Mouse (Mus musculus) lung, embryonic 14.5 days (tissue): ENCODE measurements around the gene Chrd. TPM values are rescaled to one million over a fixed set of nuclear protein-coding genes. Genes with fewer than 3 reads are reported as not detected.

Experiments used
- ATAC-seq: fragments of 200-750 bp; cut with Nextera tagmentation; 2 replicates; pipeline ENCODE4 v1.8.0; 2017; ENCODE audit warnings: mild to moderate bottlenecking, moderate TSS enrichment, moderate library complexity; ENCODE audit not compliant: insufficient read depth
- DNase-seq: peaks from one replicate; pipeline ENCODE4 v3.0.0-alpha.2; 2015
- H3K27ac ChIP-seq: fragments of 300-500 bp; sonication (generic); 2 replicates; pipeline ENCODE4 v1.5.1; 2014; ENCODE audit warnings: low read depth, mild to moderate bottlenecking, moderate library complexity
- H3K27me3 ChIP-seq: fragments of 300-500 bp; sonication (generic); 2 replicates; pipeline ENCODE4 v1.6.1; 2014; ENCODE audit warnings: low read length, control low read depth; ENCODE audit not compliant: insufficient read depth
- H3K36me3 ChIP-seq: fragments of 300-500 bp; sonication (generic); 2 replicates; pipeline ENCODE4 v1.6.1; 2014; ENCODE audit warnings: control low read depth; ENCODE audit not compliant: insufficient read depth
- H3K4me1 ChIP-seq: fragments of 300-500 bp; sonication (generic); 2 replicates; pipeline ENCODE4 v1.6.1; 2014; ENCODE audit warnings: antibody characterized with exemption, control low read depth; ENCODE audit not compliant: insufficient read depth
- H3K4me2 ChIP-seq: fragments of 300-500 bp; sonication (generic); 2 replicates; pipeline ENCODE4 v1.6.1; 2014; ENCODE audit warnings: mild to moderate bottlenecking
- H3K4me3 ChIP-seq: fragments of 300-500 bp; sonication (generic); 2 replicates; pipeline ENCODE4 v1.5.1; 2014; ENCODE audit warnings: low read depth, low read length
- H3K9ac ChIP-seq: fragments of 300-500 bp; sonication (generic); 2 replicates; pipeline ENCODE4 v1.6.1; 2014
- H3K9me3 ChIP-seq: fragments of 300-500 bp; sonication (generic); 2 replicates; pipeline ENCODE4 v1.6.1; 2016; ENCODE audit warnings: low read depth, low read length, control low read depth
- CTCF ChIP-seq: IDR thresholded peaks from 2 replicates; pipeline ENCODE4 v1.5.1; 2016; ENCODE audit warnings: antibody characterized with exemption, low read depth
- WGBS: fragments of 180-500 bp; shearing (Covaris S2); extraction: QIAGEN DNeasy Blood & Tissue Kit; methylation state at CpG from one replicate; pipeline ENCODE4 v1.1.7; 2014; 5-methylcytosine and 5-hydroxymethylcytosine counted together
- polyA plus RNA-seq: library from polyadenylated mRNA; unstranded; fragments of >200 nt; fragmentation: Nextera tagmentation; extraction: Ambion mirVana; gene quantifications from 2 replicates; pipeline ENCODE4 v1.2.1, GENCODE M21; 2014

The Chrd gene
- polyA plus RNA-seq, 1 experiment from 2014 or later = 4.8 TPM

DNA sequence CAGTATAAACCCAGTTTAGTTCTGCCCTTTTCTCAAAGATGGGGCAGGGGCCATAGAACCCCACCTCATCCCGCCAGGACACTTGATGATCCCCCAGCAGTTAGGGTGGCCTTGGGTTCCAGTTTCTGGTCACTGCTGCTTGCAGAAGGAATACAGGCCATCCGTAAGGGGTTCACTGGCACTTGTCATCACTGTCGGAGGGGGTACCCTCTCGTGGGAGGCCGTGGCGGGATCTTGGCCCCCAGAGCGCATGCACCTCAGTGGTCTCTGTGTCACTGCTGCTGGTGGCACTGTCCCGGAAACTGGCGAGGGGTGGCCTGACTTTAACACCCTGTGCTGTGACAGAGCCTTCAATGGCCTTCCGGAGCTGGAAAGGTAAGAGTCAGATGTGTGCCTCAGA is 29.9 kb upstream of the Chrd start:
- peaks cover 11% of the 10 kb centered on the region; the same call in 1 of the 2 replicates for H3K36me3 ChIP-seq
- no peak for TF ChIP-seq CTCF
- no peak for ATAC-seq
- no peak for DNase-seq
- H3K27ac ChIP-seq = no peak overlapping the region
- H3K4me2 ChIP-seq = no peak overlapping the region
- no peaks in the 10 kb centered on the region for H3K27me3 ChIP-seq
- H3K9ac ChIP-seq = no peak overlapping the region
- peaks cover 3% of the 10 kb centered on the region; the same call in 1 of the 2 replicates for H3K4me1 ChIP-seq
- no peaks in the 10 kb centered on the region for H3K9me3 ChIP-seq
- H3K4me3 ChIP-seq = no peak overlapping the region
- 91% methylated on average over 10 of the region's 10 CpGs for WGBS

DNA sequence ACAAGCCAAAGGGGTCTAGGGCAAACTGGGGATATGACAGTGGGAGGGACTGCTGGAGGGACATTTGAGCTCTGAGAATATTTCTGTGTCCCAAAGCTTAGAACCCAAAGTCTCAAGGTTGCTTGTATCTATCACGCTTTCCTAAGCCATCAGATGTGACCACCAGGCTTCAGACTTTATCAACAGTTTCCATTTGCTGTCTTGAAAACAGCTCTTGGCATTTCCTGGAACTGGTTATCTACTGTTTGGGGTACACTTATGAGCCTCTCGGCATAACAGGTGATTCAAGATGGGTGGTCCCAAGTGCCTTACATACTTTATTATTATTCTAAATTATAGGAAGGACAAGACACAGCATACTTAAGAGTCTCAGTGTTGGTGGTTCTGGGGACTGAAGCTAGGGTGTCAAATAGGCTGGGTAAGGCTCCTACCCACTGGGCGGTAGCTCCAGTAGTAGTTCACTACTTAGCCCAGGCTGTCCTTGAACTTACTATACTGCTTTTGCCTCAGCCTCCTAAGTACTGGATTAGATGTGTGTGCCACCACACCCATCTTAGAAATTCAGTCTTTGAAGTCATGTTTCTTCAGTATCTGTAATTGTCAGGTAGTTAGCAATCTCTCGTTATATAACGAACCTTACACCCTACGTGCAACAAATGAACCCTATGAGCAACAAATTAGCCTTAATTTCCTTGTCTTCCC is 29.1 kb upstream of the Chrd start:
- ATAC-seq (no peak), DNase-seq (no peak)
- no peak for TF ChIP-seq CTCF
- Histone ChIP-seq H3K36me3 (peaks cover 14% of the 10 kb centered on the region; the same call in 1 of the 2 replicates), H3K4me3 (no peak overlapping the region), H3K4me2 (no peak overlapping the region), H3K9me3 (no peaks in the 10 kb centered on the region), H3K9ac (no peak overlapping the region), H3K27ac (no peak overlapping the region; the same call in 1 of the 2 replicates), H3K27me3 (no peaks in the 10 kb centered on the region), H3K4me1 (peaks cover 3% of the 10 kb centered on the region; the same call in 1 of the 2 replicates)
- WGBS = 87% methylated on average over 6 of the region's 6 CpGs

DNA sequence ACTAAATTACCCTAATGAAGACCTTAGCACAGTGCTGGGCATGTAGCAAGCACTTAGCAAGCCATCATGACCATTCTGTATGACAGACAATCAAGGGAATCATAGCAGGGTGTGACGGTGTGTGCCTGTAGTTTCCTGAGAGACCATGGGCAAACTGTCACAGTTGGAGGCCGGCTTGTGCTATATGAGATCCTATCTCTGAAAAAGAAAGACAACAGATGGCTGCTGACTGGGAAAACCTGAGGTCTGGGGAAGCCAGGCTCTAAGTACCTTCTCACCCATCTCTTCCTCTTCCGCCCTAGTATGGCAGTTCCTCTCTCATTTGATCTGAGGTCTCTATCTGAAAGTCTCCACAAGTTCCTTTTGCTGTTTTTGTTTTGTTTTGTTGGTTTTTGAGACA is 27.1 kb upstream of the Chrd start:
- Histone ChIP-seq H3K4me3 (no peak overlapping the region), H3K9me3 (no peaks in the 10 kb centered on the region), H3K27ac (no peak overlapping the region), H3K4me1 (peaks cover 3% of the 10 kb centered on the region; the same call in 1 of the 2 replicates), H3K36me3 (peaks cover 20% of the 10 kb centered on the region; the same call in 1 of the 2 replicates), H3K4me2 (no peak overlapping the region), H3K9ac (no peak overlapping the region), H3K27me3 (no peaks in the 10 kb centered on the region)
- ATAC-seq = no peak
- no peak for TF ChIP-seq CTCF
- WGBS = 79% methylated on average over 3 of the region's 3 CpGs
- no peak for DNase-seq

DNA sequence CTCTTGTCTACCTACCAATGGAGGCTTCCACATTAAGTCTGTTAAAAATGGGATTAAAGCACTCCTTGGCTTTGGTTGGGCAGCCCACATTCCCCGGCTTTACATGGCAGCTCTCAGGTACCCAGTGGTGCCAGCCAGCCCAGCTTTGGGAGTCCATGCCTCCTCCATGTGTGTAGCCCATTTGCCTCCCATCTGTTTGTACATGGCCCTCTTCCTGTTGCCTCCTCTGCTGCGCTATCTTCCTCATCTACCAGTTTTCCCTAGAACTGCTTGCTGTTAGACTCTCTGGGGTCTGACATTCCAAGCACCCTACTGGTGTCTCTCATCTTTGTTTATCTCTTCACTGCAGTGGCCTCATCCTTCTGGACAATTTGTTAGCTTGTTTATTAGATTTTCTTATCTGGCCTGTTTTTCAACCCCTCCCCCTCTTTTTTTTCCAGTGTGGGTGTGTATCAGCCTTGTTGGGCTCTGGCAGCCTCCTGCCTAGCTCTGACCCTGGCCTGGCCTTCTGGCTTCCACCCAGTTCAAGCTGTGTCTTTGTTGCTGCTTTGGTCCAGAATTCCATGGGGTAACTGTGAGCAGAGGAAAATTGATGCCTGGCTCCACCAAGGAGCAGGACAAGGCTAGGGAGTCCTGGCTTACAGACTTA is 26.4 kb upstream of the Chrd start:
- H3K27ac ChIP-seq = 0 out of 2 replicates have a peak overlapping the region, but pooled peaks have one; percentile 6
- H3K4me3 ChIP-seq = no peak overlapping the region
- H3K4me2 ChIP-seq = no peak overlapping the region
- TF ChIP-seq CTCF = no peak
- DNase-seq = no peak
- no peak overlapping the region for H3K9ac ChIP-seq
- H3K9me3 ChIP-seq = no peaks in the 10 kb centered on the region
- 84% methylated on average over 2 of the region's 2 CpGs for WGBS
- H3K36me3 ChIP-seq = peaks cover 25% of the 10 kb centered on the region
- H3K27me3 ChIP-seq = no peaks in the 10 kb centered on the region
- peaks cover 3% of the 10 kb centered on the region; the same call in 1 of the 2 replicates for H3K4me1 ChIP-seq
- ATAC-seq = no peak

DNA sequence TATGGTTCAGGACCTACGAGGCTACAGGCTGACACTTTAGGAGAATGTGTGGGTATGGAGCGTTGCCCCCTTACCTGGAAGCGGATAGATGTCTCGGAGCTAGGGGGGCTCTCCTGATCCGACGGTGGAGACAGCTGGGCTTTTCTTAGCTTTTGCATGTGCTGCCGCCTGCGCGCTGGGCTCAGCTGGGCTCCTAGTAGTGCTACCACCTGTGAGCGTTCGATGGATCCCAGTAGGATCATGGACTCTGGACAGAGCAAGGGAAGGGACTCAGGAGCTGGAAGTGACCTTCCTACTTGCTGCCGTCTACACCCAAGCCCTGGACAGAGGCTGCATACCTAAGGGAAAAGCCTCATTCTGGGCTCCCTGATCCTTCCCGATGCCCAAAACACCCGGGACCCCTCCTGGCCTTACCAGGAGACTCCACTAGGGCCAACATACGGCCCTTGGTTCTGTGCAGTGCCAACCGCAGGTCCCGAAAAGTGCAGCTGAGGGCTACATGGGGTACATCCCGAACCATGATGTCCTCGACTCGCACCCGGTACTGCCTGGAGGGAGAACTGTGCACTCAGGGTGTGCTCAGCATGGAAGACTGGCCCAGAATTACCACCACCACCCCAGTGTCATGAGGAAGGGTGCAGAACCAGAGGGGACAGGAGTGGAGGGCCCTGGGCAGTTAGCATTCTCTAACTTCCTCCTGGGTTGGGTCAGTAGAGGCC is 24.5 kb upstream of the Chrd start:
- Histone ChIP-seq H3K27me3 (no peaks in the 10 kb centered on the region), H3K9me3 (no peaks in the 10 kb centered on the region), H3K4me3 (no peak overlapping the region), H3K9ac (no peak overlapping the region), H3K36me3 (peaks cover 35% of the 10 kb centered on the region), H3K27ac (no peak overlapping the region), H3K4me1 (no peaks in the 10 kb centered on the region), H3K4me2 (no peak overlapping the region)
- WGBS = 94% methylated on average over 21 of the region's 21 CpGs
- no peak for DNase-seq
- no peak for ATAC-seq
- TF ChIP-seq CTCF = no peak

DNA sequence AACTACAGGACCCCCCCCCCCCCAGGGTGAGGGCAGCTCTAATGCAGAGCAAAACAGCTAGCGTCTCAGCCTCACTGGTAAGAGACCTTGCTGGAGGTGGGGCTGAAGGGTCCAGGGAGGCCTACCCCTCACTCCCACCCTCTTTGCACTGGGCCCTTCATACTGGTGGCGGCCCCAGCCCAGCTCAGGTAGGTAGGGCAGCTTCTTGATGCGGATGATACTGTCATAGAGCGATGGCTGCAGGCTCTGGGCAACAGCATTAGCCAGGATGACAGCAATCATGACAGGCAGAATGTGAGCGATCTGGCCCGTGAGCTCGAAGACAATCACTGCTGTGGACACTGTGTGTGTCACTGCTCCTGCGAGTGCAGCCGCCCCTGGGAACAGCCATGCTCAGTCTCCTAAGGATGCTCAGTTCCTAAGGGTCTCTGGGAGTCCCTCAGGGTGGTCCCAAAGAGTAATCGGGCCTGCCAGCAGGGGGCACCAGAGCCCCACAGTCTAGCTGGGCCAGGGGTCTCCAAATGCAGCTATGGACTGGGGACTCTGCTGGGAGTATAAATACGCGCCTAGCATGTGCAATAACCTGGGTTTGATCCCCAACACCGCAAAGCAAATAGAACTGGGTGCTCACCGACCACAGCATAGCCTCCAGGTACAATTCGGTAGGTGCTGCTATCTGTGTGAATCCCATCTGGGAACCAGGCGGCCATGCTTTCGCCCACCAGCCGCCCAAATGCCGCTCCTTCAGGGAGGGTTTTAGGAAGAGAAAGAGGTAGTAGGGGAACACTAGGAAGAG is 23.8 kb upstream of the Chrd start:
- no peaks in the 10 kb centered on the region for H3K9me3 ChIP-seq
- 73% methylated on average over 19 of the region's 19 CpGs for WGBS
- no peak overlapping the region for H3K9ac ChIP-seq
- ATAC-seq = no peak; the same call in 1 of the 2 replicates
- H3K4me1 ChIP-seq = no peaks in the 10 kb centered on the region
- H3K4me2 ChIP-seq = no peak overlapping the region
- no peak overlapping the region for H3K27ac ChIP-seq
- H3K27me3 ChIP-seq = no peaks in the 10 kb centered on the region
- peak; percentile 77 for DNase-seq
- peak; percentile 78 for TF ChIP-seq CTCF
- no peak overlapping the region for H3K4me3 ChIP-seq
- peaks cover 35% of the 10 kb centered on the region for H3K36me3 ChIP-seq
